Mouse (Mus musculus): ENCODE results near the gene Slx4ip.

- no peak for TF ChIP-seq POLR2A (IDR thresholded peaks at IDR 0.05; ENCODE audit: borderline replicate concordance, insufficient read depth, low read length)
- no peak for TF ChIP-seq CTCF (IDR thresholded peaks at IDR 0.05; ENCODE audit: borderline replicate concordance, insufficient read depth, low read depth, low read length)
Observed at GRCm38 (mm10) chr2:136936391-136937288, 45.6 kb downstream of the Slx4ip start.
